Mouse (Mus musculus): ENCODE results near the gene Fam219a. TPM values are rescaled to one million over a fixed set of nuclear protein-coding genes. Genes with fewer than 3 reads are reported as not detected.

Gene Fam219a
- 10 to 100 TPM; 21.1 to 33.4 (median 27.0) TPM for total RNA-seq (2022)

- DNase-seq = peak; percentile 99
These were observed at the start of gene Fam219a, which contains the start of gene Dnaic1 for GRCm38 (mm10) chr4:41569411-41569885. Gene Fam219a, minus strand, starts transcription at chr4:41569538. Gene Dnaic1, plus strand, starts transcription at chr4:41569775.

- DNase-seq = no peak
These were observed 46.6 kb upstream of the Fam219a start for GRCm38 (mm10) chr4:41615661-41616599.

- peak; percentile 42 for DNase-seq
These were observed 44.8 kb upstream of the Fam219a start for GRCm38 (mm10) chr4:41614156-41614555.

GRCm38 (mm10) chr4:41612166-41612565 lies 42.8 kb upstream of the Fam219a start:
- DNase-seq = no peak

- DNase-seq = no peak
These were observed 41.2 kb upstream of the Fam219a start for GRCm38 (mm10) chr4:41610594-41610980.

GRCm38 (mm10) chr4:41609681-41610593 lies 40.6 kb upstream of the Fam219a start:
- no peak for DNase-seq

- DNase-seq = no peak
These were observed 37.4 kb upstream of the Fam219a start for GRCm38 (mm10) chr4:41606784-41607183.

- DNase-seq = no peak
These were observed 35.4 kb upstream of the Fam219a start for GRCm38 (mm10) chr4:41604476-41605396.

- DNase-seq = no peak
These were observed 33.5 kb upstream of the Fam219a start for GRCm38 (mm10) chr4:41602818-41603217.

- no peak for DNase-seq
These were observed 14.0 kb upstream of the Fam219a start for GRCm38 (mm10) chr4:41583353-41583752.

- DNase-seq = no peak
These were observed 6.6 kb upstream of the Fam219a start for GRCm38 (mm10) chr4:41575914-41576313.

- DNase-seq = no peak
These were observed 4.2 kb upstream of the Fam219a start for GRCm38 (mm10) chr4:41573492-41573891.

- no peak for DNase-seq
These were observed 2.2 kb upstream of the Fam219a start for GRCm38 (mm10) chr4:41571490-41571889.

GRCm38 (mm10) chr4:41568682-41569410 lies 492 bp downstream of the Fam219a start:
- peak; percentile 41 for DNase-seq

- DNase-seq = peak; percentile 46
These were observed 1.1 kb downstream of the Fam219a start for GRCm38 (mm10) chr4:41568239-41568638.

- DNase-seq = no peak
These were observed 3.2 kb downstream of the Fam219a start for GRCm38 (mm10) chr4:41566123-41566522.

- no peak for DNase-seq
These were observed 6.0 kb downstream of the Fam219a start for GRCm38 (mm10) chr4:41563297-41563696.

- no peak for DNase-seq
These were observed 12.2 kb downstream of the Fam219a start for GRCm38 (mm10) chr4:41557092-41557491.

- DNase-seq = no peak
These were observed 12.9 kb downstream of the Fam219a start for GRCm38 (mm10) chr4:41556311-41556953.

- peak; percentile 60 for DNase-seq
These were observed 14.2 kb downstream of the Fam219a start for GRCm38 (mm10) chr4:41554994-41555663.

Data from adrenal gland, adult 8-10 months (tissue).